Comparison of ENCODE assay signal across 19 mouse cellular contexts in the genomic region with DNA sequence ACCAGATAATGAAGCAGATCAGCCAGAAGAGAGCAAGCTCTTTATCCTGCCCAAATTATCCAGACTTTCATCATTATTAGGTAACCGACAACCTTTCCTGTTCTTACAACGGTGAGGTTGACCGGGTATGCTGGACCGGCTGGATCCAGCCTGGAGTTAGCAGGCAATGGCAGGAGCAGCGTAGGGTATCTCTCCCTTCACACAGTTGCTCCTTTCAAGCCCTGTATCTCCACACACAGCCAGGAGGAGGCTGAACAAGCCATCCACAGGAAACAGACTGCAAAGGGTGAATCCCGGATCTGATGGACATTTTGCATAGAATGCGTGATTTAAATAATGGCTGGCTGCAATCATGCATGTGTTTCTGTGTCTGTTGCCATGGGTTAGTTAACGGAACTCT.
DNase-seq lines count a peak whose midpoint lies in the region; ATAC-seq lines count a peak whose summit lies in the region.
"Had no signal": no experiment of that assay in that cellular context is flagged by ENCODE, and none has a peak within 500 bp of the region (broad histone marks: within the 10 kb centered on the region; RNA-seq: fewer than 3 reads in every experiment).

No protein-coding gene starts in this region.

- peaks cover 10% of the 10 kb centered on the region; the same call in 1 of the 2 replicates for H3K9me3 ChIP-seq in forebrain, embryonic 13.5 days (replicated peaks)
- H3K9me3 ChIP-seq in limb, embryonic 10.5 days (replicated peaks), result no peaks in the 10 kb centered on the region
- H3K9me3 ChIP-seq: heart, embryonic 15.5 days; liver, embryonic 15.5 days had no signal

- no peak overlapping the region for H3K4me3 ChIP-seq in forebrain, embryonic 13.5 days
- no peak overlapping the region for H3K4me3 ChIP-seq in limb, embryonic 10.5 days
- H3K4me3 ChIP-seq: embryonic facial prominence, embryonic 10.5 days; heart, embryonic 15.5 days; limb, embryonic 15.5 days; liver, embryonic 15.5 days had no signal

- ATAC-seq in forebrain, embryonic 13.5 days, result no peak
- ATAC-seq in frontal cortex, adult (ENCODE audit: low TSS enrichment), result no peak

- intact Hi-C loops in heart, postnatal 10 days (cut with DNase I), result no loop called here

- H3K4me2 ChIP-seq in forebrain, embryonic 13.5 days, result no peak overlapping the region
- H3K4me2 ChIP-seq: heart, embryonic 15.5 days; limb, embryonic 15.5 days; liver, embryonic 15.5 days had no signal

- no peaks in the 10 kb centered on the region for H3K36me3 ChIP-seq in forebrain, embryonic 13.5 days (ENCODE audit: poor library complexity, severe bottlenecking)
- no peaks in the 10 kb centered on the region for H3K36me3 ChIP-seq in limb, embryonic 10.5 days
- H3K36me3 ChIP-seq: embryonic facial prominence, embryonic 10.5 days; heart, embryonic 15.5 days; limb, embryonic 15.5 days; liver, embryonic 15.5 days had no signal

- DNase-seq in heart, adult 11 months, result peak; percentile 76
- no peak for DNase-seq in heart, postnatal 10 days
- peak; percentile 62 for DNase-seq in ES-CJ7 (ENCODE audit: low read depth, low spot score)
- no peak for DNase-seq in limb, embryonic 10.5 days (ENCODE audit: low spot score)
- no peak for DNase-seq in heart, postnatal 4 days
- DNase-seq in gastrocnemius, adult 8-10 months (ENCODE audit: low spot score in 2 of 2), result no peak
- DNase-seq: adrenal gland, postnatal 25 days; cerebellum, adult 8-10 months; gastrocnemius, postnatal 14 days; kidney, adult 18-20 months; right cerebral cortex, adult 18-20 months; thymus, postnatal 14 days had no signal

- 40% methylated on average over 8 of the region's 8 CpGs for WGBS in forebrain, embryonic 13.5 days
- WGBS in limb, embryonic 10.5 days, result 83% methylated on average over 8 of the region's 8 CpGs

- peak overlapping the region; percentile 78 for H3K27ac ChIP-seq in forebrain, embryonic 13.5 days
- H3K27ac ChIP-seq in limb, embryonic 10.5 days, result peak overlapping the region; percentile 70; the same call in 1 of the 2 replicates
- H3K27ac ChIP-seq: embryonic facial prominence, embryonic 10.5 days; heart, embryonic 15.5 days; kidney, postnatal 0 days; limb, embryonic 15.5 days; liver, embryonic 15.5 days had no signal

- H3K9ac ChIP-seq in forebrain, embryonic 13.5 days, result no peak overlapping the region
- H3K9ac ChIP-seq: heart, embryonic 15.5 days; limb, embryonic 15.5 days; liver, embryonic 15.5 days had no signal

- no peaks in the 10 kb centered on the region for H3K27me3 ChIP-seq in forebrain, embryonic 13.5 days
- H3K27me3 ChIP-seq in limb, embryonic 10.5 days (ENCODE audit: low read depth, poor library complexity, severe bottlenecking), result no peaks in the 10 kb centered on the region
- H3K27me3 ChIP-seq: heart, embryonic 15.5 days; limb, embryonic 15.5 days; liver, embryonic 15.5 days had no signal

- peaks cover 55% of the 10 kb centered on the region for H3K4me1 ChIP-seq in forebrain, embryonic 13.5 days
- peaks cover 29% of the 10 kb centered on the region for H3K4me1 ChIP-seq in limb, embryonic 10.5 days
- H3K4me1 ChIP-seq: heart, embryonic 15.5 days; liver, embryonic 15.5 days had no signal

Comparison
In these comparisons a context has a peak if more than half of its experiments do, and no peak if none do; other contexts are left out.
1. DNase-seq: peak in heart, adult 11 months (single experiment) and ES-CJ7 (single experiment); none in heart, postnatal 10 days (0 of 2), limb, embryonic 10.5 days (single experiment), heart, postnatal 4 days (single experiment) and gastrocnemius, adult 8-10 months (0 of 2).